Mouse (Mus musculus) stomach, postnatal 0 days (tissue): ENCODE results near the gene Rasgrp2.

ENCODE experiments used
- CTCF ChIP-seq: IDR thresholded peaks from 2 replicates; pipeline ENCODE4 v1.5.1; 2016; ENCODE audit warnings: antibody characterized with exemption, low read depth, mild to moderate bottlenecking, moderate library complexity
- EP300 ChIP-seq: optimal IDR thresholded peaks from 2 replicates; pipeline ENCODE3; 2016; ENCODE audit warnings: antibody characterized with exemption

GRCm38 (mm10) chr19:6454041-6454720 lies 55.0 kb downstream of the Rasgrp2 start:
- TF ChIP-seq CTCF: no peak
- no peak for TF ChIP-seq EP300
